Mouse (Mus musculus) C2C12 (cell line): ENCODE results near the gene E2f3.

Experiments used
- CTCF ChIP-seq: IDR thresholded peaks from one replicate; pipeline ENCODE4 v1.5.1; 2011; ENCODE audit not compliant: control insufficient read depth, insufficient read depth, insufficient read length
- FOSL1 ChIP-seq: IDR thresholded peaks from one replicate; pipeline ENCODE4 v1.8.0; 2011; ENCODE audit warnings: mild to moderate bottlenecking, low read length; ENCODE audit not compliant: poor library complexity, insufficient read depth, severe bottlenecking
- MAX ChIP-seq: IDR thresholded peaks from one replicate; pipeline ENCODE4 v1.6.1; 2011; ENCODE audit warnings: mild to moderate bottlenecking, control low read depth
- USF1 ChIP-seq: IDR thresholded peaks from one replicate; pipeline ENCODE4 v1.6.1; 2011; ENCODE audit warnings: low read depth, mild to moderate bottlenecking, control low read depth, moderate library complexity

DNA sequence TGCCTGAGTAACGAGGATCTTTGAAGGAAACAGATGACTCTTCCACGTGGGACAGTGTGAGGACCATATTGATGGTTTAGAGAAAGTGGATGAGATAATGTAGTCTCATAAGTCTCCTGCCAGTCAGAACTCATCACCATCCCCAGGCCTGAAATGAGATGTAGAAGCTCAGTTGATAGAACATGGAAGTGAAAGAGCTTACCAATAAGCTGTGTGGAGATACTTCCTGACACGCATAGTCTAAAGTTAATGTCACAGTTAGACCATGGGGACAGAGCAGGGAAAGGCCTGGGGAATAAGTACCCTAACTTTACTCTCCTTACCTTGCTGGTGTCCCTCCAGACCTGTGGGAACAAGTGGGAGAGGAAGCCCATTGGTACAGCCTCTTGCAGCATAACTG lies 22.9 kb upstream of the E2f3 start:
- no peak for TF ChIP-seq CTCF
- no peak for TF ChIP-seq MAX
- no peak for TF ChIP-seq USF1
- no peak for TF ChIP-seq FOSL1
